Mouse (Mus musculus) CH12.LX (cell line): Measurements from ENCODE around the gene Lbx2. TPM values are rescaled to one million over a fixed set of nuclear protein-coding genes. Genes with fewer than 3 reads are reported as not detected.
A peak's percentile ranks its signal among the peaks of the same experiment; 100 is the strongest.

Source experiments
- DNase-seq: peaks from one replicate; pipeline ENCODE4 v3.0.0-alpha.2; 2013; ENCODE audit errors: extremely low read depth
- H3K27ac ChIP-seq: 2 replicates; pipeline ENCODE4 v1.5.1; 2012; ENCODE audit warnings: low read depth, mild to moderate bottlenecking, control low read depth, moderate library complexity; ENCODE audit not compliant: insufficient read depth
- H3K27me3 ChIP-seq: replicated peaks from 2 replicates; pipeline ENCODE3; 2012; ENCODE audit warnings: inconsistent platforms
- H3K36me3 ChIP-seq, 2 experiments: replicated peaks in 1 of 2; 2 replicates each; pipeline versions ENCODE3 to v1.6.1; 2012; ENCODE audit warnings: inconsistent platforms in 1 of 2, low read length in 1 of 2, mild to moderate bottlenecking in 1 of 2, mixed read lengths in 1 of 2, moderate library complexity in 1 of 2; ENCODE audit not compliant: control insufficient read depth in 1 of 2, insufficient read depth in 1 of 2
- H3K4me1 ChIP-seq, 2 experiments: 2 replicates each; pipeline ENCODE4 v1.6.1; 2012; ENCODE audit warnings: inconsistent platforms in 1 of 2, moderate library complexity in 1 of 2; ENCODE audit not compliant: insufficient read depth in 2 of 2, control insufficient read depth in 1 of 2
- H3K4me2 ChIP-seq: 2 replicates; pipeline ENCODE4 v1.6.1; 2012; ENCODE audit warnings: low read depth, mild to moderate bottlenecking, control low read depth; ENCODE audit not compliant: poor library complexity, insufficient read depth, severe bottlenecking
- H3K4me3 ChIP-seq, 3 experiments: fragments of 150-350 bp in 1 of 3; sonication (generic) in 1 of 3; replicated peaks in 1 of 3; 2 replicates each; pipeline versions ENCODE3 to v1.5.1; 2011 to 2012; ENCODE audit warnings: low read depth in 2 of 3, low read length in 2 of 3, mild to moderate bottlenecking in 2 of 3, moderate library complexity in 2 of 3, control low read depth in 1 of 3, improper control_type of control experiment in 1 of 3, inconsistent platforms in 1 of 3, mixed read lengths in 1 of 3; ENCODE audit not compliant: poor library complexity in 1 of 3
- H3K79me2 ChIP-seq: replicated peaks from 2 replicates; pipeline ENCODE4 v1.6.1; 2012; ENCODE audit warnings: mild to moderate bottlenecking, moderate library complexity; ENCODE audit not compliant: control insufficient read depth, poor library complexity, insufficient read depth, severe bottlenecking; ENCODE audit errors: extremely low read depth
- H3K9ac ChIP-seq: 2 replicates; pipeline ENCODE4 v1.6.1; 2012; ENCODE audit warnings: low read depth, mild to moderate bottlenecking, control low read depth, moderate library complexity; ENCODE audit not compliant: insufficient read depth
- H3K9me3 ChIP-seq: replicated peaks from 2 replicates; pipeline ENCODE3; 2012; ENCODE audit warnings: low read length, inconsistent platforms, mixed read lengths
- CHD1 ChIP-seq: IDR thresholded peaks from 2 replicates; pipeline ENCODE4 v1.6.1; 2012; ENCODE audit warnings: low read depth, low read length, improper control_type of control experiment, inconsistent platforms
- CHD2 ChIP-seq: IDR thresholded peaks from 2 replicates; pipeline ENCODE4 v1.6.1; 2011; ENCODE audit warnings: low read length, improper control_type of control experiment
- E2F4 ChIP-seq: IDR thresholded peaks from 2 replicates; pipeline ENCODE4 v1.6.1; 2011; ENCODE audit warnings: low read depth, low read length, improper control_type of control experiment; ENCODE audit not compliant: insufficient replicate concordance
- ELF1 ChIP-seq: IDR thresholded peaks from 2 replicates; pipeline ENCODE4 v1.6.1; 2014; ENCODE audit warnings: low read depth, mild to moderate bottlenecking, inconsistent platforms, low read length, improper control_type of control experiment
- EP300 ChIP-seq: IDR thresholded peaks from 2 replicates; pipeline ENCODE4 v1.6.1; 2011; ENCODE audit warnings: low read length, improper control_type of control experiment
- ETS1 ChIP-seq: conservative IDR thresholded peaks from 2 replicates; pipeline ENCODE4 v1.6.1; 2012; ENCODE audit warnings: low read depth, mild to moderate bottlenecking, inconsistent platforms, low read length, improper control_type of control experiment, moderate library complexity
- GABPA ChIP-seq: IDR thresholded peaks from 2 replicates; pipeline ENCODE4 v1.6.1; 2012; ENCODE audit warnings: low read depth, low read length, improper control_type of control experiment, inconsistent platforms; ENCODE audit not compliant: insufficient replicate concordance
- HCFC1 ChIP-seq: IDR thresholded peaks from 2 replicates; pipeline ENCODE4 v1.6.1; 2012; ENCODE audit warnings: low read depth, mild to moderate bottlenecking, inconsistent platforms, low read length, improper control_type of control experiment
- JUND ChIP-seq: conservative IDR thresholded peaks from 2 replicates; pipeline ENCODE4 v1.6.1; 2011; ENCODE audit warnings: low read depth, low read length, improper control_type of control experiment
- KAT2A ChIP-seq: IDR thresholded peaks from 2 replicates; pipeline ENCODE4 v1.6.1; 2012; ENCODE audit warnings: low read length, improper control_type of control experiment, inconsistent platforms; ENCODE audit not compliant: insufficient replicate concordance
- MAFK ChIP-seq: IDR thresholded peaks from 2 replicates; pipeline ENCODE4 v1.6.1; 2011; ENCODE audit warnings: low read length, improper control_type of control experiment; ENCODE audit not compliant: insufficient replicate concordance
- MAX ChIP-seq: IDR thresholded peaks from 2 replicates; pipeline ENCODE4 v1.6.1; 2011; ENCODE audit warnings: low read length, improper control_type of control experiment
- MAZ ChIP-seq: IDR thresholded peaks from 2 replicates; pipeline ENCODE4 v1.6.1; 2012; ENCODE audit warnings: low read depth, mild to moderate bottlenecking, inconsistent platforms, low read length, improper control_type of control experiment, moderate library complexity
- MEF2A ChIP-seq: IDR thresholded peaks from 2 replicates; pipeline ENCODE4 v1.6.1; 2014; ENCODE audit warnings: low read depth, mild to moderate bottlenecking, inconsistent platforms, low read length, improper control_type of control experiment, borderline replicate concordance
- MXI1 ChIP-seq: IDR thresholded peaks from 2 replicates; pipeline ENCODE4 v1.6.1; 2011; ENCODE audit warnings: mild to moderate bottlenecking, low read depth, low read length, improper control_type of control experiment
- MYC ChIP-seq: IDR thresholded peaks from 2 replicates; pipeline ENCODE4 v1.6.1; 2011; ENCODE audit warnings: low read depth, mild to moderate bottlenecking, improper control_type of control experiment, low read length
- NELFE ChIP-seq: IDR thresholded peaks from 2 replicates; pipeline ENCODE4 v1.6.1; 2011; ENCODE audit warnings: low read depth, low read length, improper control_type of control experiment
- SIN3A ChIP-seq: IDR thresholded peaks from 2 replicates; pipeline ENCODE4 v1.6.1; 2012; ENCODE audit warnings: low read length, improper control_type of control experiment, inconsistent platforms
- SMC3 ChIP-seq: IDR thresholded peaks from 2 replicates; pipeline ENCODE4 v1.6.1; 2011; ENCODE audit warnings: low read depth, low read length, improper control_type of control experiment
- TBP ChIP-seq: conservative IDR thresholded peaks from 2 replicates; pipeline ENCODE4 v1.6.1; 2011; ENCODE audit warnings: low read depth, low read length, improper control_type of control experiment
- TCF12 ChIP-seq: IDR thresholded peaks from 2 replicates; pipeline ENCODE4 v1.6.1; 2014; ENCODE audit warnings: low read depth, mild to moderate bottlenecking, inconsistent platforms, low read length, improper control_type of control experiment
- USF1 ChIP-seq: IDR thresholded peaks from 2 replicates; pipeline ENCODE4 v1.6.1; 2014; ENCODE audit warnings: low read depth, mild to moderate bottlenecking, inconsistent platforms, low read length, improper control_type of control experiment
- ZKSCAN1 ChIP-seq: IDR thresholded peaks from 2 replicates; pipeline ENCODE4 v1.6.1; 2012; ENCODE audit warnings: low read depth, inconsistent platforms, low read length, improper control_type of control experiment, borderline replicate concordance
- ZMIZ1 ChIP-seq: IDR thresholded peaks from 2 replicates; pipeline ENCODE4 v1.6.1; 2012; ENCODE audit warnings: low read depth, mild to moderate bottlenecking, inconsistent platforms, low read length, improper control_type of control experiment
- ZNF384 ChIP-seq: IDR thresholded peaks from 2 replicates; pipeline ENCODE4 v1.6.1; 2012; ENCODE audit warnings: low read depth, low read length, improper control_type of control experiment, inconsistent platforms
- dilution Hi-C: fragments of 300-500 bp; cut with MboI; formaldehyde crosslinking; loops from 2 replicates; pipeline ENCODE4 v1.14.3; 2020; ENCODE audit warnings: low sequenced_read_pairs; ENCODE audit not compliant: extremely low pct_unique_long_range_greater_than_20kb, extremely low pct_ligation_motif_present
- in situ Hi-C: fragments of 300-500 bp; cut with MboI; formaldehyde crosslinking; loops from 3 replicates; pipeline ENCODE4 v1.14.3; 2019; ENCODE audit warnings: low sequenced_read_pairs, low pct_ligation_motif_present, low pct_unique_long_range_greater_than_20kb, mixed read lengths
- polyA plus RNA-seq: library from polyadenylated mRNA; unstranded; fragments of >175 nt; gene quantifications from 2 replicates; pipeline ENCODE4 v1.2.1, GENCODE M21; 2012; ENCODE audit warnings: low read depth; ENCODE audit not compliant: insufficient read length
- total RNA-seq, 2 experiments: library from RNA; depleted of rRNA; stranded (reverse); fragments of 300-350 nt in 1 of 2; fragments of >200 nt in 1 of 2; gene quantifications; 2 replicates each; pipeline ENCODE4 v1.2.3; 2012 to 2014

Gene Lbx2
- total and polyA plus RNA-seq, 3 experiments: 1.2 TPM; not detected in 2

DNA sequence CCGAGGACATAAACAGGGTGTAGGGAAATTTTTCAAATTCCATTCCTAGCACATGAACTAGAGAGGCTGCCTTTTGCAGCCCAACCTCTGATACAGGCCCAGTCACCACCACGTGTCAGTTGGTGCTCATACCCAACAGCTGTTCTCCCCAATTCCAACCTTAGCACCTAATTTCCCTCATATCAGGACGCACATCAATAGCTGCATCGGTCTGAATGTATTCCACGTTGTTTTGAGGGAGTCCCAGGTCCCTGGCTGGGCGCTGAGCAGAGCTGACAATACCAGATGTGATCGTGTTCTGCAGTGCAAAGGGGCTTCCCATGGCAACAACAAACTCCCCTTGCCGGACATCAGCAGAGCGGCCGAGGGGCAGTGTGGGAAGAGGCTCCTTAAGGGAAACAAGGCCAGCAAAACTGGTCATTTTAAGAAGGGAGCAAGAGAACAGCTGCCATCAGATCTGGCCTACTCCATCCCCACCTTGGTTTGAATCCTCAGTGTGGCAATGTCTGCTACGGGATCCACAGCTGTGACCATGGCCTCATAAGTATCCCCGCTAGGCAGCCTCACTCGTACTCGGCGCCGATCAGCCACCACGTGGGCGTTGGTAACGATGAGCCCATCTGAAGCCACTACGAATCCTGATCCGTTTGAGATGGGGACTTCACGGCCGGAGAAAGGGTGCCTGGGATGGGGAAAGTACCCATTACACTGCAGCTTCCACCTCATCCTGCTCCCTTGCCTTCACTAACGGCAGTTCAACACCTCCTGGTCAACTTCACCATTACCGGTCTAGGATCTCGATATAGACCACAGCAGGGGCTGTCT lies 32.8 kb upstream of the Lbx2 start:
- Histone ChIP-seq H3K79me2 (peaks cover 38% of the 10 kb centered on the region), H3K27me3 (no peaks in the 10 kb centered on the region), H3K36me3 (peaks cover 36 to 59% of the 10 kb centered on the region in 2 experiments), H3K4me3 (peak overlapping the region; percentile 88 to 96 (median 89)), H3K27ac (peak overlapping the region; percentile 49), H3K4me2 (peak overlapping the region; percentile 80), H3K4me1 (peaks cover 8 to 52% of the 10 kb centered on the region in 2 experiments), H3K9me3 (no peaks in the 10 kb centered on the region), H3K9ac (peak overlapping the region; percentile 91)
- TF ChIP-seq GABPA (no peak), ETS1 (0 out of 2 replicates have a peak, but pooled peaks have one; percentile 12), ELF1 (0 out of 2 replicates have a peak, but pooled peaks have one; percentile 22), MEF2A (no peak), MXI1 (peak; percentile 87), SMC3 (0 out of 2 replicates have a peak, but pooled peaks have one; percentile 1), USF1 (0 out of 2 replicates have a peak, but pooled peaks have one; percentile 7), MYC (peak; percentile 86), HCFC1 (0 out of 2 replicates have a peak, but pooled peaks have one; percentile 9), NELFE (no peak), MAX (peak; percentile 88), TBP (0 out of 2 replicates have a peak, but pooled peaks have one; percentile 19), CHD1 (0 out of 2 replicates have a peak, but pooled peaks have one; percentile 80), TCF12 (0 out of 2 replicates have a peak, but pooled peaks have one; percentile 46)
- in situ Hi-C loops (no loop called here), dilution Hi-C loops (no loop called here)
- DNase-seq: peak; percentile 70

DNA sequence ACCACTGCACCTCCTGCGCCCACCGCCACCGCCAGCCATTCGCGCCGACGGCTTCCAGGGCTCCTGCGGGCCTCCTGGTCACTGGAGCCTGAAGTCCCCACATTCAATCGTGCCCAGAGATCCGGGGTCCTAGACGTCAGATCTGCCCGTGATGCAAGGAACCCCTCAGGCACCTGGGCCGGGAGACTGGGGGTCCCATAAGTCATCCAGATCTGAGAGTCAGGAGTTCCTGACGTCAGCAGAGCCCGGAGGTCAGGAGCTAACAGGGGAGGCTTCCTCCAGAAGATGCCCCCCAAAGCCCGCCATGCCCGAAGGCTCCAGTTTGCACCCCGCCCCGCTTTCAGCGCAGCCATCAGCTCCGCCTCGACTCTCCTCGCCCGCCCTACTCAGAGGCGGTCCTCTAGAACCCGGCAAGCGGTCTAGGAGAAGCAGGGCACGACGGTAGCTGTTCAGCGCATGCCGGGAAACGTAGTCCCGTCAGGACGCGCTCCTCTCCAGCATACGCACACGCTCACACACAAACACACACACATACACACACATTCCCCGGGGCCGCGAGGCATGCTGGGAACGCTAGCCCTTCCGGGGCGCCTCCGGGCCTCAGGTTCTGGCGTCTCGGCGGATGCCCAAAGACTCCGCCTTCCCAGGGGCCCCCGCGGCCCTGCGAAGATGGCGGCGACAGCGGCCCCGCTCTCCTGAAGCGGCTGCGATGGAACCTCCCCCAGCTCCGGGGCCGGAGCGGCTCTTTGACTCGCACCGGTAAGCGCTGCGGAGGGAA lies 31.9 kb upstream of the Lbx2 start, which contains the start of gene Aup1:
TSS of gene Aup1 (plus strand) at position 448 of the 778 bp plus-strand sequence.
- DNase-seq: peak; percentile 98
- H3K9me3 ChIP-seq: no peaks in the 10 kb centered on the region
- peak within 1 kb of the TSS; percentile 88 to 98 (median 96) for H3K4me3 ChIP-seq
- H3K27ac ChIP-seq: peak within 1 kb of the TSS; percentile 73
- in situ Hi-C loops (no loop called here), dilution Hi-C loops (no loop called here)
- H3K36me3 ChIP-seq: peaks cover 36 to 69% of the 10 kb centered on the region in 2 experiments
- H3K27me3 ChIP-seq: no peaks in the 10 kb centered on the region
- H3K9ac ChIP-seq: peak within 1 kb of the TSS; percentile 93
- H3K4me1 ChIP-seq: peaks cover 8 to 45% of the 10 kb centered on the region in 2 experiments
- peak within 1 kb of the TSS; percentile 93 for H3K4me2 ChIP-seq
- peaks cover 38% of the 10 kb centered on the region for H3K79me2 ChIP-seq
- TF ChIP-seq KAT2A (peak; percentile 96; the same call in 1 of the 2 replicates), TCF12 (peak; percentile 91), MXI1 (peak; percentile 28; the same call in 1 of the 2 replicates), USF1 (no peak), CHD1 (no peak), TBP (peak; percentile 82), MAZ (peak; percentile 82), HCFC1 (peak; percentile 97), ZMIZ1 (peak; percentile 78; the same call in 1 of the 2 replicates), E2F4 (no peak), MEF2A (peak; percentile 83; the same call in 1 of the 2 replicates), NELFE (peak; percentile 76), ZKSCAN1 (no peak), MAFK (no peak), SMC3 (no peak), ZNF384 (no peak), JUND (no peak), SIN3A (peak; percentile 88), EP300 (no peak), CHD2 (no peak; the same call in 1 of the 2 replicates), GABPA (peak; percentile 69; the same call in 1 of the 2 replicates), MAX (peak; percentile 53; the same call in 1 of the 2 replicates)
